Mouse (Mus musculus) lung, postnatal 36 days (tissue): ENCODE measurements at regions not wholly inside any gene's neighbourhood (a gene's known extent, or its start where the extent isn't known, plus 50 kb on each side); places are given as distances from the start of the nearest gene placed in this dataset.
A peak's percentile ranks its signal among the peaks of the same experiment; 100 is the strongest.
"Not testable (repeated sequence)": the region's sequence is repeated elsewhere in the genome, so short reads cannot be mapped to it uniquely, and the experiment has no call there.

Experiments used
- DNase-seq: peaks from one replicate; pipeline ENCODE4 v3.0.0; 2022; ENCODE audit warnings: mixed read lengths

DNA sequence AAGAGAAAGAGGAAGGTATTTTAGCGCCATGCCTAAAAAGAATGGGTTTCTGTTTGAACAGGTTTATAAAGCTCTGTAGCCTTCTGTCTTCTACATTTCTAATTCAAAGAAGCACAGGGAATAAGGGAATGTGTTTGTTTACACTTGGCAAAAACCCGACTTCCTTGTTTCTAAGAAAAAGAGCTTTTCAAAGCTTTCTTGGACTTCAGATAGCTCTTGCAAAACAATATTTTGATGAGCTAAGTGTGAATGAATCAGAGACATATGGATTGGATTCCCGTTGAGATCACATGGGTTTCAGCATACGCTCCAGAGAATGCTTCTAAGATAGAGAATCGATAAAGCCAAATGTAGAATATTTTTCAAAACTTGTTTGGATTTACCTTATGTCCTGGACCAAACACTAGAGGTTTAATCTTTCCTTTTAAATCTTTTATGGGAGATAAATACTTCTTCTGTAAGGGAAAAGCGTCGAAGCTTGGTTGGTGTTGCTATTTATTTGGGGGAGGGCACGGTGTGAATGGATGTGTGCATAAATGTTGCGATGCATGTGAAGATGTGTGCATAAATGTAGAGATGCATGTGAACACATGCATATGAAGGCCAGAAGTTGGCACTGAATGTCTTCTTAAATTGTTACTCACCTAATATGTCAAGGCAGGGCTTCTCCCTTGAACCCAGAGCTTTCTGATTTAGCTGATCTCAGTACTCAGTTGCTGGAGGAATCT is 576.4 kb downstream of the Nyap2 start:
- DNase-seq = peak; percentile 46

GRCm38 (mm10) chr1:81661245-81661644 is 571.7 kb upstream of the Gm9747 start:
- no peak for DNase-seq

- no peak for DNase-seq
Measured at GRCm38 (mm10) chr1:81671142-81671541, 561.8 kb upstream of the Gm9747 start.

DNA sequence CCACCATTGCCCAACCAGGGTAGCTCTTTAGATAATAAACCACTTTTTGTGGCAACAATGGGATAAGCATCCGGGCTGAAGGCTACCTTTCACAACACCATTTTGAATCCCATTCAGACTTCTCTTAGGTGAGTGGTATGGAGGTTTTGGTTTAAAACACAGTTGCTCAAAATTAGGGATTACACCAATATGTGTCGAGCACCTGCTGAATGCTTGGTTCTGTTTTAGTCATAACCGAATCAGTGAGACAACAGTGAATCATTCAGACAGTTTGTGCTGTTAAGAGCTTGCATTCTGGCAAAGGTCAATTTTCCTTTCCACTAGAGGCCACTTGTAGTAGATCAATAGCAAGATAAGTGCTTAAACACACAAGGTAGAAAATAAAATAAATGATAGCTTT is 561.2 kb upstream of the Gm9747 start:
- DNase-seq = no peak

DNA sequence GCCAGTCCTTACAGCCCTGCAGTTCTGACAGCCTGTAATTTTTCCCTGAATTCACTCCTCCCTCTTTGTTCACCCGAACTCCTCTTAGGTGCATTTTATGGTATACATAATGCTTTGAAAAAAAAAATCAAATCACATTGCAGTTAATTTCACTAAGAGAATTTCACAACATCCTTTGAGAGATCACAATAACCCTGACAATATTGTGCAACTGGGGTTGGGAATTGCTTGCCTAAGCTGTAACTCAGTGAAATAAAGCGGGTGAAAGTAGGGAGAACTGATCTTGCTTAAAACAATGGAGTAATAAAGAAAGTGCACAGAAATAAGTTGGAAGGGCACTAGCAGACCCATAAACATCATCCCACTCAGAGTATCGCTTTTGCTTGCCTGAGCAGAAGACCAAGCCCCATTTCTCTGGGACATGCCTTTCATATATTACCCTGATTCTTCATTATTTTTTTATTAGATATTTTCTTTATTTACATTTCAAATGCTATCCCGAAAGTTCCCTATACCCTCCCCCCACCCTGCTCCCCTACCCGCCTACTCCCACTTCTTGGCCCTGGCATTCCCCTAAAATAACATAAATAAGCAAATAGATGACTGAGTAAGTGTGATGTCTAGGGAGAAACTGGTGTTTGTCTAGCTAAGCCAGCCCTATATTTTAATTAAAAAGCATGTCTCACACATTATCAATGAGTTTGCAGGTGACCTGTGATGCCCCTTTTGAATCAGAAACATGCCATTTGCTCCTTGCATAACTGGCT is 557.2 kb upstream of the Gm9747 start:
- peak; percentile 21 for DNase-seq

GRCm38 (mm10) chr1:81677768-81678400 is 555.0 kb upstream of the Gm9747 start:
- peak; percentile 62 for DNase-seq

DNA sequence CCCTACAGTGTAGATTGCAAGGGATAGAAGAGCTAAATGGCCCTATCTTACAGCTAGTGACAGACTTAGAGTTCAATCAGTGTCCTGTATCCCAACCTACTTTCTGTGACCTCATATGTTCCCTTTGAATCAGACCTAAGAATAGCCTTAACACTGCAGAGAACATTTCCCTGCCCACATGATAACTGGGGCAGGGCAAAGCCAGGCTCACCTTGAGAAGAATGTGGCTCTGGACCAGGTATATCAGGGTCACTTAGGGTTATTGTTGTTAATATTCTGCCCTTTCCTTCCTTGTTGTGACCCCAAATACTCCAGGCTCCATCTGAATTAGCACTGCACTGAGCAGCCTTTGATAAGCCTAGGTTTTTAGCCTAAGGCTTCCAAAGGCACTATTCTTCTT is 536.8 kb upstream of the Gm9747 start:
- DNase-seq = no peak

DNA sequence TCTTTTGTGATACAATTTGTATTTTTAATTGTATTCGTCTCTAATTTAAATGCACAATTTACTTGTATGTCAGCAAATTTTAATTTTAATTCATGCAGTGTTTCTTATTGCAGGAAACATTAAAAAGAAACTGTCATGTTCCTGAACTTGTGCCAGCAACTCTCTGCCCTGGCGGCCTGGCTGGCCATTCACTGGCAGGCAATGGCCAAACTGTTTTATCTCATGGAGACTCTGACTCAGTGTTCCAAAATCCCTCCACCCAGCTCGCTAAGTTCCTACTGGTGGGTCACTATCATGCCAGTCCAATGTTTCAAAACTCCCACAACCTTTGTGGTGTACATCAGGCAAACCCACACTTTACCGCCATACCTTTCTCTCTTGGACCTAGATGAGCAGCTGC is 523.7 kb upstream of the Gm9747 start:
- no peak for DNase-seq

DNA sequence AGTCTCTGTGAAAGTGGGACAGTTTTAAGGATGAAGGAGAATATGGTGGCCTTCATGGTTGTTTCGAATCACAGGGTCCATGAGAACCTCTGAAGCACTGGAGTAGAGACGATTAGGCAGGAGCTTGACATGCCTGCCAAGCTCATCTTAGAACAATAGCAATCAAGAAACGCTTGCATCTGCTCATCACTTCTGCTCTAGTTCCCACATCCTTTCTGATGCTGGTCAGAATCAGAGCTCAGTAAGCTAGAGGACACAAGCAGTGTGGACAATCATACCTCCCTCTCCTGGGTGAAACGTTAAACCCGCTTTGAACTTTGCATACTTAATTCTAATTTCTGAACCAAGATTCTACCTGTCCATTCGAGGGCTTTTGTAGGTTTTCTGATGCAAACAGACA is 515.8 kb upstream of the Gm9747 start:
- DNase-seq = no peak

GRCm38 (mm10) chr1:81718233-81718632 is 514.7 kb upstream of the Gm9747 start:
- DNase-seq = no peak

GRCm38 (mm10) chr1:81724859-81725258 is 508.1 kb upstream of the Gm9747 start:
- DNase-seq = no peak

- DNase-seq = no peak
Measured at GRCm38 (mm10) chr1:81726268-81727132, 506.4 kb upstream of the Gm9747 start.

DNA sequence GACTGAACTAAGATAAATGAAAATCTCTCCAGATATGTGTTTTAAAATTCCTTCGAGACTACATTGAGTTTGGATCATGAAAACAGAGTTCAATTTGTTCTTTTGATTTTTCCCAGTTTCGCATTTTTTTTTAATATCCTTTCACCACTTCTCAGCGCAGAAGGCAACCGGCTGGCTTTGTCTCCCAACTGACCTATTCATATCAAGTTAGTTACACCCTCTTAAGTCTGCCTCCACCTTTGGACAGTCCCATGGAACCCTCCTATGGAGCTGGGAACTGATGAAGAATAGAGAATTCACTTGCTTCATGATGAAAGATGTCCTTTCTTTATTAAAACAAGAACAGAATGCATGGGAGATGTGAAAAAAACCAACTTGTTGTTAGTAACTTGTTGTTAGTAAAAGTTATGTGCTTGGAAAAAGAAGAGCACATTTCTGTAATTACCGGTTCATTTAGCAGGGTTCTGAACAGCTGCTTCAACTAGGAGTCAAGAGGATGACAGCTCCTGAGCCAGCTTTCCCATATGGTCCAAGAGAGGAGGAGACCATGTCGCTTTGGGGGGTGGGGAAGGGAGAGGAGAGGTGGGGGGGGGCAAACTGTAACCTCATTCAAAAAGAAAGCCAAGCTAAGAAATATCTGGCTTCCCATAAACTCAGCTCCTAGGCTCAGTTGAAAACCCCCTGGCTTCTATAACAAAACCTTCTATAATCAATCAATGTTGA is 495.6 kb upstream of the Gm9747 start:
- no peak for DNase-seq

DNA sequence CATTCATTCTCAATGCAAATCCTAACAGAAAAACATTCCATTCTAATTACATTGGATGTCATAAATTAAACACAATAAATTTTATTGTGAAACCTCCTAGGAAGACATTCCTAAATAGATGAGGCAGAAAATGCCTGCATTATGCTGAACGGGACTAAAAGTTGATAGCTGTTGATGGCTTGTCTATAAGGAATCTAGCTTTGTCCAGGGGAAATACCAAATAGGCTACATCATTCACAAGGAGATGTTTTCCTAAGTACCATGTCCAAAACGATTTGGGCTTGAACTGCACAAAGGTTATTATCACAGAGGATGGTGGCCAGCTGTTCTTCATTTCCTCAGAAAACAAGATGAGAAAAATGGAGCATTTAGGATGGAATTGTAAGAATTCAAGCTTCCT is 494.5 kb upstream of the Gm9747 start:
- no peak for DNase-seq

DNA sequence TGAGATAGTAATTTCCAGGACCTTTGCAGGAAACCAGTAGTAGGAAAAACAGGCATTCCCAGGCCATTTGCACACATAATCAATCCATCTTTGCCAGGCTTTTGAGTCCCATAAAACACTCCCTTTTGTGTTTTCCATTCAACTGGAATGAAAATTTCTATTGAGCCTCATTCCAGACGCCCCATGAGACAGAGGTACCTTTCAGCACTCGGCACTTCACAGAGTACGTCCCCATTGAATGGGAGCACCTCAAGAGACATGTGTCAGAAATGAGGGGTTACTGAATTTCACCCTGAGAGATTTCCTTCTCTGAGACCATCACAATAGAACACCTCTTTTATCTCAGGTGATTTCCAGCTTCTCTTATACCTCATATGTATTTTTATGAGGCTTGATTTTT is 493.5 kb upstream of the Gm9747 start:
- DNase-seq = no peak

- peak; percentile 27 for DNase-seq
Measured at GRCm38 (mm10) chr1:81739981-81740380, 492.9 kb upstream of the Gm9747 start.

DNA sequence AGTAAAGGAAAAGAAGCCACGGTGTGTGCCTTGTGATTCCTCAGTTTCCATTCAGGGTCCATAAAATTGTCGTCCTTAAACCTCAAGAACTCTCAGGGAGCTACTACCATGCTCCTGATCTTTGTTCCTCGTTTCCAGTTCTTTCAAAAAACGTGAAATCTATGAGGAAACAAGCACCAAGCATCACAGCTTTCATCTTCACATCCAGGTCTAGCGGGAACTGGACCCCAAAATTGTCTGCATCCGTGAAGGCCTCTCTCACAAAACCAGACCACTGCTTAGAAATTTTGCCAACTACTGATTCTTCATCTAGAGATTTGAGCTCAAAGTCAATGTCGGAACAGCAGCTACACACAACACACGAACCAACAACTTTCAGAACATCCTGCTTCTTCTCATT is 491.0 kb upstream of the Gm9747 start:
- not testable (repeated sequence) for DNase-seq

- DNase-seq = peak; percentile 64
Measured at GRCm38 (mm10) chr1:81744524-81744923, 488.4 kb upstream of the Gm9747 start.

- DNase-seq = no peak
Measured at GRCm38 (mm10) chr1:81745024-81745960, 487.6 kb upstream of the Gm9747 start.

- DNase-seq = no peak
Measured at GRCm38 (mm10) chr1:81746013-81746412, 486.9 kb upstream of the Gm9747 start.

- no peak for DNase-seq
Measured at GRCm38 (mm10) chr1:81747025-81747424, 485.9 kb upstream of the Gm9747 start.
